Mouse (Mus musculus): ENCODE measurements around the gene Gm37419. TPM values are rescaled to one million over a fixed set of nuclear protein-coding genes. Genes with fewer than 3 reads are reported as not detected.

Gm37419 gene
- polyA plus RNA-seq, 1 experiment from 2014 or later = not detected

DNA sequence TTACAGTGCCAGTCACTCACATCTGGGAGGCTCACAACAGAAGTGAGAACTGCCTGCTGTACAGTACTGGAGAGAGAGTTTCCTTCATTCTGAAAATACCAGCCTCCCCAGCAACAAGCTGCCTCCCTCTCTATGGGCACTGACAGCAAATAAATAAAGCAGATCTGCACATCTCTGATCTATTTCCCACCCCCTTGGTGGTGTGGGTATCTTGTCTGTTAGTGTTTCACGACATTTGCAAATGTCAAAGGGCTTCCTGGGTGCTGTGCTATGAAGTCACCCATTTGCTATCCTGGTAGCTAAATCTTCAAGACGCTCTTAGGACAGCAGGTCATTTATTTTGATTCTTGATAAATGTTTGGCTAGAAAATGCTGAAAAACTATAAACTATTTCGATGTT lies 8.9 kb downstream of the Gm37419 start:
- no peaks in the 10 kb centered on the region for H3K27me3 ChIP-seq (replicated peaks; ENCODE audit: insufficient read depth, low read length)
- H3K9ac ChIP-seq (replicated peaks; ENCODE audit: low read depth) = no peak overlapping the region
- H3K4me2 ChIP-seq (replicated peaks; ENCODE audit: low read depth, low read length) = no peak overlapping the region
- H3K27ac ChIP-seq (ENCODE audit: low read length) = no peak overlapping the region
- TF ChIP-seq CTCF (IDR thresholded peaks at IDR 0.05) (no peak), EP300 (IDR thresholded peaks at IDR 0.05) (no peak)
- no peaks in the 10 kb centered on the region for H3K9me3 ChIP-seq (ENCODE audit: low read length)
- H3K4me1 ChIP-seq (ENCODE audit: insufficient read depth, low read depth, low read length) = peaks cover 7% of the 10 kb centered on the region; the same call in 1 of the 2 replicates
- WGBS = 63% methylated on average over 3 of the region's 3 CpGs
- ATAC-seq = no peak
- no peaks in the 10 kb centered on the region for H3K36me3 ChIP-seq (ENCODE audit: insufficient read depth, low read length)
- DNase-seq (ENCODE audit: low spot score) = no peak
- H3K4me3 ChIP-seq (ENCODE audit: low read depth, low read length) = no peak overlapping the region

DNA sequence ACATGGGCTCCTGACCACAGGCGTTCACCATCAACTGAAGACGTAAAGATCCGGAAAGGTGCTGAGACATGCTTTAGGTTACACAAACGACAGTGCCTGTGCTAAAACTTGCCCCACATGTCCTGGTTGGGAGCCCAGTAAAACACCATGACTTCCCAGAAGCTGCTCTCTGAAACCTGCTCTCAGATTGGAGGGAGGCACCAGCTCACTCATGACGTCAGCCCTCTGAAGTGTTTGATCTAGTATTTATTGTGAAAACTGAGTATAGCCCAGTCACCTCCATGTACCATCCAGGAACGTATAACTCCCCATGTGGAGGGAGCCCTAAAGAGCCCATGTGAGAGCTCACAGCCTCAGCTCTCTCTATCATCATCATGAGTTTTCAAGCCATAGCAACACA lies 9.6 kb downstream of the Gm37419 start:
- 67% methylated on average over 6 of the region's 6 CpGs for WGBS
- Histone ChIP-seq H3K36me3 (ENCODE audit: insufficient read depth, low read length) (no peaks in the 10 kb centered on the region), H3K4me1 (ENCODE audit: insufficient read depth, low read depth, low read length) (peaks cover 7% of the 10 kb centered on the region; the same call in 1 of the 2 replicates), H3K4me3 (ENCODE audit: low read depth, low read length) (no peak overlapping the region), H3K27ac (ENCODE audit: low read length) (no peak overlapping the region), H3K9me3 (ENCODE audit: low read length) (no peaks in the 10 kb centered on the region), H3K4me2 (replicated peaks; ENCODE audit: low read depth, low read length) (no peak overlapping the region), H3K27me3 (replicated peaks; ENCODE audit: insufficient read depth, low read length) (no peaks in the 10 kb centered on the region), H3K9ac (replicated peaks; ENCODE audit: low read depth) (no peak overlapping the region)
- no peak for TF ChIP-seq EP300 (IDR thresholded peaks at IDR 0.05)
- TF ChIP-seq CTCF (IDR thresholded peaks at IDR 0.05) = no peak
- ATAC-seq (no peak), DNase-seq (ENCODE audit: low spot score) (peak; percentile 17)

DNA sequence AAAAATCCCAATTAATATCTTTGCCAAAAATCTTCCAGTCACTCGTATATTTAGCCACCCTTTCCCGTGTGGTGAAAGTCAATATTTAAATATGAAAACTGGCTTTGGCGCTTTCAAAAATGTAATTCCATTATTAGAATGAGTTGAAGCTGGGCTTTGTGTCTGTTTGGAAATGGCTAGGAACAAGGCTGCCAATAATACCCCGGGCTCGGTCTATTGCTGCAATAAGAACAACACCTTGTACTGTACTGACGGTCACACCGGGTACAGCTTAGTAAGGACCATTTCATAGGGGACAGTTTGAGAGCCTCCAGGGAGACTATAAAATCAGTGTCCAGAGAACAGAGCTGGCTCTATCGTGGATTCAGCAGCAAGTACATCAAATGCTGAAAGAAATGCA lies 17.6 kb downstream of the Gm37419 start:
- no peaks in the 10 kb centered on the region for H3K36me3 ChIP-seq (ENCODE audit: insufficient read depth, low read length)
- H3K9ac ChIP-seq (replicated peaks; ENCODE audit: low read depth) = no peak overlapping the region
- H3K4me3 ChIP-seq (ENCODE audit: low read depth, low read length) = no peak overlapping the region
- no peaks in the 10 kb centered on the region for H3K27me3 ChIP-seq (replicated peaks; ENCODE audit: insufficient read depth, low read length)
- no peak overlapping the region for H3K4me2 ChIP-seq (replicated peaks; ENCODE audit: low read depth, low read length)
- no peak overlapping the region for H3K27ac ChIP-seq (ENCODE audit: low read length)
- DNase-seq (ENCODE audit: low spot score) (no peak), ATAC-seq (no peak)
- WGBS = 52% methylated on average over 8 of the region's 8 CpGs
- no peak for TF ChIP-seq EP300 (IDR thresholded peaks at IDR 0.05)
- no peak for TF ChIP-seq CTCF (IDR thresholded peaks at IDR 0.05)
- H3K4me1 ChIP-seq (ENCODE audit: insufficient read depth, low read depth, low read length) = no peaks in the 10 kb centered on the region
- no peaks in the 10 kb centered on the region for H3K9me3 ChIP-seq (ENCODE audit: low read length)

GRCm38 (mm10) chr16:24009891-24010290 lies 21.6 kb downstream of the Gm37419 start:
- H3K36me3 ChIP-seq (ENCODE audit: insufficient read depth, low read length) = no peaks in the 10 kb centered on the region
- ATAC-seq (no peak), DNase-seq (ENCODE audit: low spot score) (no peak)
- no peak overlapping the region for H3K27ac ChIP-seq (ENCODE audit: low read length)
- TF ChIP-seq CTCF (IDR thresholded peaks at IDR 0.05) (no peak), EP300 (IDR thresholded peaks at IDR 0.05) (no peak)
- no peak overlapping the region for H3K9ac ChIP-seq (replicated peaks; ENCODE audit: low read depth)
- 97% methylated on average over 2 of the region's 2 CpGs for WGBS
- H3K4me3 ChIP-seq (ENCODE audit: low read depth, low read length) = no peak overlapping the region
- no peak overlapping the region for H3K4me2 ChIP-seq (replicated peaks; ENCODE audit: low read depth, low read length)
- H3K4me1 ChIP-seq (ENCODE audit: insufficient read depth, low read depth, low read length) = no peaks in the 10 kb centered on the region
- H3K27me3 ChIP-seq (replicated peaks; ENCODE audit: insufficient read depth, low read length) = no peaks in the 10 kb centered on the region
- H3K9me3 ChIP-seq (ENCODE audit: low read length) = no peaks in the 10 kb centered on the region

DNA sequence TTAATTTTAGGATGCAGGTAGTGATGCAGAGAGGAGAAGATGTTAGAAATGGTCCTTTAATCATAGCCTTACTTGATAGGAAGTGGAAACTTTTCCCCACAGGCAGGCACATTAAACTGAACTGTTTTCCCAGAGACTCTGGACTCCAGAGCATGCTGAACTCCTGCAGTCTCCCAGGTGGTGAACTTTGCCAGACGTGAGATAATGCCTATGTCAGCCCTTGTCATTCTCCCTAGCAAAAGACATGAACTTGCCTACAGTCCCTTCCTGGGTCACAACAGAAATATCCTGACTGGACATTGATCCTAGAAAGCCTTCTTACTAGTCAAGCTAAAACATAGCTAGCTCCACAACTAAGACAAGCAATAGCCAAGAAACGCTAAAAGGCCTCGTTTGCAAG lies 23.0 kb downstream of the Gm37419 start:
- 78% methylated on average over 3 of the region's 3 CpGs for WGBS
- H3K4me1 ChIP-seq (ENCODE audit: insufficient read depth, low read depth, low read length) = no peaks in the 10 kb centered on the region
- H3K36me3 ChIP-seq (ENCODE audit: insufficient read depth, low read length) = no peaks in the 10 kb centered on the region
- TF ChIP-seq EP300 (IDR thresholded peaks at IDR 0.05) (no peak), CTCF (IDR thresholded peaks at IDR 0.05) (no peak)
- no peak overlapping the region for H3K27ac ChIP-seq (ENCODE audit: low read length)
- H3K27me3 ChIP-seq (replicated peaks; ENCODE audit: insufficient read depth, low read length) = no peaks in the 10 kb centered on the region
- H3K4me3 ChIP-seq (ENCODE audit: low read depth, low read length) = no peak overlapping the region
- DNase-seq (ENCODE audit: low spot score) (no peak), ATAC-seq (no peak)
- H3K9ac ChIP-seq (replicated peaks; ENCODE audit: low read depth) = no peak overlapping the region
- H3K4me2 ChIP-seq (replicated peaks; ENCODE audit: low read depth, low read length) = no peak overlapping the region
- H3K9me3 ChIP-seq (ENCODE audit: low read length) = no peaks in the 10 kb centered on the region

GRCm38 (mm10) chr16:24012066-24012465 lies 23.8 kb downstream of the Gm37419 start:
- DNase-seq (ENCODE audit: low spot score) (peak; percentile 28), ATAC-seq (no peak)
- 18% methylated on average over 3 of the region's 3 CpGs for WGBS

DNA sequence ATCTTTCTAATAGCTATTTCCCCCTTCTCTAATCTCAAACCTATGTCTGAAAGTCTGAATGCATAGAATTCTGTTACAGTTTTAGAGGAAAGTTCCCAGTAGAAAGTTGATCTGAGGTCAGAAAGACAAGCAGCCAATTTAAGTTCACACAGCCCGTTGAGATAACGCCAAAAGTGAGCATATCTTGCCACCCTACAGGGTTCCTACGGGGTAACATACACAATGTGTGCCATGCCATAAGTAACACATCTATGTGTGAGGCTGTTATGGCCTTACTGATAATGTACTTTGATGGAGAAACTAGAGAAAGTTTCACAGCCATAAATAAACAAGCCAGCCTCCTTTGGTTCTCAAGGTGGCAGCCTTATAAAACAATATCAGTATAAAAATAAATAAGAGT lies 26.1 kb downstream of the Gm37419 start:
- Histone ChIP-seq H3K27me3 (replicated peaks; ENCODE audit: insufficient read depth, low read length) (no peaks in the 10 kb centered on the region), H3K9ac (replicated peaks; ENCODE audit: low read depth) (no peak overlapping the region), H3K9me3 (ENCODE audit: low read length) (no peaks in the 10 kb centered on the region), H3K4me2 (replicated peaks; ENCODE audit: low read depth, low read length) (no peak overlapping the region), H3K4me3 (ENCODE audit: low read depth, low read length) (no peak overlapping the region), H3K36me3 (ENCODE audit: insufficient read depth, low read length) (no peaks in the 10 kb centered on the region), H3K4me1 (ENCODE audit: insufficient read depth, low read depth, low read length) (no peaks in the 10 kb centered on the region), H3K27ac (ENCODE audit: low read length) (no peak overlapping the region)
- ATAC-seq (no peak), DNase-seq (ENCODE audit: low spot score) (no peak)
- WGBS = 56% methylated on average over 3 of the region's 3 CpGs
- no peak for TF ChIP-seq CTCF (IDR thresholded peaks at IDR 0.05)
- TF ChIP-seq EP300 (IDR thresholded peaks at IDR 0.05) = no peak

More at GRCm38 (mm10) chr16:24012066-24012465, 23.8 kb downstream of the Gm37419 start:
- H3K9me3 ChIP-seq (ENCODE audit: low read length) = no peaks in the 10 kb centered on the region
- H3K4me2 ChIP-seq (replicated peaks; ENCODE audit: low read depth, low read length) = no peak overlapping the region
- H3K36me3 ChIP-seq (ENCODE audit: insufficient read depth, low read length) = no peaks in the 10 kb centered on the region
- H3K27me3 ChIP-seq (replicated peaks; ENCODE audit: insufficient read depth, low read length) = no peaks in the 10 kb centered on the region
- H3K9ac ChIP-seq (replicated peaks; ENCODE audit: low read depth) = no peak overlapping the region
- H3K27ac ChIP-seq (ENCODE audit: low read length) = no peak overlapping the region
- H3K4me3 ChIP-seq (ENCODE audit: low read depth, low read length) = no peak overlapping the region
- TF ChIP-seq EP300 (IDR thresholded peaks at IDR 0.05) = no peak
- no peak for TF ChIP-seq CTCF (IDR thresholded peaks at IDR 0.05)
- no peaks in the 10 kb centered on the region for H3K4me1 ChIP-seq (ENCODE audit: insufficient read depth, low read depth, low read length)

Measured in lung, postnatal 0 days (tissue).